Mouse (Mus musculus): ENCODE results near the gene Gm13287. TPM values are rescaled to one million over a fixed set of nuclear protein-coding genes. Genes with fewer than 3 reads are reported as not detected.

Gene Gm13287
- polyA plus RNA-seq, 1 experiment from 2014 or later, result not detected

Other genes starting within 250 kb of the Gm13287 start
- not detected in 2 replicates for gene Ifna15, start 245.0 kb upstream of the Gm13287 start, polyA plus RNA-seq (2015; fragmentation: Nextera tagmentation; extraction: Ambion mirVana)
- not detected in 2 replicates for gene Ifna14, start 231.5 kb upstream of the Gm13287 start, polyA plus RNA-seq (2015; fragmentation: Nextera tagmentation; extraction: Ambion mirVana)
- gene Ifna9, start 210.9 kb upstream of the Gm13287 start, polyA plus RNA-seq (2015; fragmentation: Nextera tagmentation; extraction: Ambion mirVana), result not detected in 2 replicates
- not detected in 2 replicates for gene Ifna12, start 199.9 kb upstream of the Gm13287 start, polyA plus RNA-seq (2015; fragmentation: Nextera tagmentation; extraction: Ambion mirVana)
- not detected in 2 replicates for gene C87499, start 168.8 kb upstream of the Gm13287 start, polyA plus RNA-seq (2015; fragmentation: Nextera tagmentation; extraction: Ambion mirVana)
- gene Ifna13, start 158.8 kb upstream of the Gm13287 start, polyA plus RNA-seq (2015; fragmentation: Nextera tagmentation; extraction: Ambion mirVana), result not detected in 2 replicates
- gene Ifna16, start 126.3 kb upstream of the Gm13287 start, polyA plus RNA-seq (2015; fragmentation: Nextera tagmentation; extraction: Ambion mirVana), result not detected in 2 replicates
- gene Ifna2, start 119.3 kb upstream of the Gm13287 start, polyA plus RNA-seq (2015; fragmentation: Nextera tagmentation; extraction: Ambion mirVana), result not detected in 2 replicates
- gene Ifnab, start 111.9 kb upstream of the Gm13287 start, polyA plus RNA-seq (2015; fragmentation: Nextera tagmentation; extraction: Ambion mirVana), result not detected in 2 replicates
- gene Gm26566, start 81.4 kb upstream of the Gm13287 start, polyA plus RNA-seq (2015; fragmentation: Nextera tagmentation; extraction: Ambion mirVana), result 0.62 and 1.4 TPM in 2 replicates
- 63.4 and 69.9 TPM in 2 replicates for gene Klhl9, start 80.8 kb upstream of the Gm13287 start, polyA plus RNA-seq (2015; fragmentation: Nextera tagmentation; extraction: Ambion mirVana)
- gene Gm13271, start 48.4 kb upstream of the Gm13287 start, polyA plus RNA-seq (2015; fragmentation: Nextera tagmentation; extraction: Ambion mirVana), result not detected in 2 replicates
- 0.21 TPM in 1 of 2 replicates, not detected in the other for gene Gm13283, start 43.1 kb upstream of the Gm13287 start, polyA plus RNA-seq (2015; fragmentation: Nextera tagmentation; extraction: Ambion mirVana)
- 0.44 and 0.83 TPM in 2 replicates for gene Gm13290, start 29.4 kb upstream of the Gm13287 start, polyA plus RNA-seq (2015; fragmentation: Nextera tagmentation; extraction: Ambion mirVana)
- not detected in 2 replicates for gene Gm13289, start 26.3 kb upstream of the Gm13287 start, polyA plus RNA-seq (2015; fragmentation: Nextera tagmentation; extraction: Ambion mirVana)
- gene Gm13272, start 23.4 kb upstream of the Gm13287 start, polyA plus RNA-seq (2015; fragmentation: Nextera tagmentation; extraction: Ambion mirVana), result 0.28 TPM in 1 of 2 replicates, not detected in the other
- gene Ifnz, start 21.1 kb upstream of the Gm13287 start, polyA plus RNA-seq (2015; fragmentation: Nextera tagmentation; extraction: Ambion mirVana), result 0.11 TPM in 1 of 2 replicates, not detected in the other
- gene Gm13276, start 17.5 kb upstream of the Gm13287 start, polyA plus RNA-seq (2015; fragmentation: Nextera tagmentation; extraction: Ambion mirVana), result not detected in 2 replicates
- not detected in 2 replicates for gene Gm13277, start 14.6 kb upstream of the Gm13287 start, polyA plus RNA-seq (2015; fragmentation: Nextera tagmentation; extraction: Ambion mirVana)
- not detected in 2 replicates for gene Gm13278, start 11.7 kb upstream of the Gm13287 start, polyA plus RNA-seq (2015; fragmentation: Nextera tagmentation; extraction: Ambion mirVana)
- gene Gm13275, start 8.8 kb upstream of the Gm13287 start, polyA plus RNA-seq (2015; fragmentation: Nextera tagmentation; extraction: Ambion mirVana), result not detected in 2 replicates
- not detected in 2 replicates for gene Gm13279, start 5.9 kb upstream of the Gm13287 start, polyA plus RNA-seq (2015; fragmentation: Nextera tagmentation; extraction: Ambion mirVana)
- 0.47 and 0.53 TPM in 2 replicates for gene Gm13285, start 3.6 kb upstream of the Gm13287 start, polyA plus RNA-seq (2015; fragmentation: Nextera tagmentation; extraction: Ambion mirVana)
- not detected in 2 replicates for gene Gm13288, start 2.3 kb downstream of the Gm13287 start, polyA plus RNA-seq (2015; fragmentation: Nextera tagmentation; extraction: Ambion mirVana)
- gene Ifna7, start 13.0 kb downstream of the Gm13287 start, polyA plus RNA-seq (2015; fragmentation: Nextera tagmentation; extraction: Ambion mirVana), result not detected in 2 replicates
- gene Ifna11, start 16.7 kb downstream of the Gm13287 start, polyA plus RNA-seq (2015; fragmentation: Nextera tagmentation; extraction: Ambion mirVana), result not detected in 2 replicates
- gene Ifna6, start 24.2 kb downstream of the Gm13287 start, polyA plus RNA-seq (2015; fragmentation: Nextera tagmentation; extraction: Ambion mirVana), result not detected in 2 replicates
- gene Ifna5, start 32.3 kb downstream of the Gm13287 start, polyA plus RNA-seq (2015; fragmentation: Nextera tagmentation; extraction: Ambion mirVana), result not detected in 2 replicates
- gene Ifna4, start 38.6 kb downstream of the Gm13287 start, polyA plus RNA-seq (2015; fragmentation: Nextera tagmentation; extraction: Ambion mirVana), result not detected in 2 replicates
- gene Ifna1, start 46.8 kb downstream of the Gm13287 start, polyA plus RNA-seq (2015; fragmentation: Nextera tagmentation; extraction: Ambion mirVana), result not detected in 2 replicates
- gene Ifne, start 76.9 kb downstream of the Gm13287 start, polyA plus RNA-seq (2015; fragmentation: Nextera tagmentation; extraction: Ambion mirVana), result not detected in 2 replicates

Measured in intestine, embryonic 16.5 days (tissue).